ENCODE assay signal across 10 mouse cellular contexts in genomic region chr5:114413067-114413735, GRCm38 (mm10). TPM values are rescaled to one million over a fixed set of nuclear protein-coding genes. Genes with fewer than 3 reads are reported as not detected.
DNase-seq lines count a peak whose midpoint lies in the region; ATAC-seq lines count a peak whose summit lies in the region.
"Had no signal": no experiment of that assay in that cellular context is flagged by ENCODE, and none has a peak within 500 bp of the region (broad histone marks: within the 10 kb centered on the region; RNA-seq: fewer than 3 reads in every experiment).

No protein-coding gene starts in this region.

- no peaks in the 10 kb centered on the region for H3K9me3 ChIP-seq in heart, embryonic 15.5 days (replicated peaks)
- H3K9me3 ChIP-seq in liver, embryonic 12.5 days (replicated peaks): no peaks in the 10 kb centered on the region
- H3K9me3 ChIP-seq: limb, embryonic 13.5 days had no signal

- no peak overlapping the region for H3K4me2 ChIP-seq in heart, embryonic 15.5 days
- no peak overlapping the region for H3K4me2 ChIP-seq in liver, embryonic 12.5 days
- H3K4me2 ChIP-seq: limb, embryonic 13.5 days had no signal

- no peak overlapping the region for H3K4me3 ChIP-seq in heart, embryonic 15.5 days
- no peak overlapping the region for H3K4me3 ChIP-seq in liver, embryonic 12.5 days
- H3K4me3 ChIP-seq: limb, embryonic 13.5 days; myocyte had no signal

- WGBS in heart, embryonic 15.5 days: 38% methylated on average over 16 of the region's 16 CpGs
- 76% methylated on average over 16 of the region's 16 CpGs for WGBS in liver, embryonic 12.5 days (ENCODE audit: insufficient replicate concordance)

- peak overlapping the region; percentile 35; the same call in 1 of the 2 replicates for H3K27ac ChIP-seq in heart, embryonic 15.5 days
- 0 out of 2 replicates have a peak overlapping the region, but pooled peaks have one; percentile 5 for H3K27ac ChIP-seq in liver, embryonic 12.5 days
- H3K27ac ChIP-seq: limb, embryonic 13.5 days had no signal

- peaks cover 14% of the 10 kb centered on the region for H3K4me1 ChIP-seq in heart, embryonic 15.5 days (replicated peaks)
- H3K4me1 ChIP-seq in liver, embryonic 12.5 days: peaks cover 8% of the 10 kb centered on the region; the same call in 1 of the 2 replicates
- H3K4me1 ChIP-seq: limb, embryonic 13.5 days had no signal

- H3K27me3 ChIP-seq in heart, embryonic 15.5 days: no peaks in the 10 kb centered on the region
- H3K27me3 ChIP-seq in liver, embryonic 12.5 days (replicated peaks): no peaks in the 10 kb centered on the region
- H3K27me3 ChIP-seq: limb, embryonic 13.5 days had no signal

- peak; percentile 24; the same call in 1 of the 2 replicates for ATAC-seq in heart, embryonic 15.5 days (replicated peaks; ENCODE audit: insufficient number of reproducible peaks, insufficient read depth, low FRiP score, low read depth)
- no peak for ATAC-seq in liver, embryonic 12.5 days

- no peak overlapping the region for H3K9ac ChIP-seq in heart, embryonic 15.5 days
- no peak overlapping the region for H3K9ac ChIP-seq in liver, embryonic 12.5 days
- H3K9ac ChIP-seq: limb, embryonic 13.5 days had no signal

- H3K36me3 ChIP-seq in heart, embryonic 15.5 days: peaks cover 84% of the 10 kb centered on the region
- H3K36me3 ChIP-seq in liver, embryonic 12.5 days: peaks cover 100% of the 10 kb centered on the region

- peak; percentile 23 for DNase-seq in urinary bladder, postnatal 14 days (ENCODE audit: low spot score)
- no peak for DNase-seq in urinary bladder, postnatal 10 days (ENCODE audit: low spot score)
- peak; percentile 87 for DNase-seq in yolk sac, embryonic 10.5 days (ENCODE audit: low spot score)
- no peak for DNase-seq in layer of hippocampus, postnatal 14 days (ENCODE audit: low spot score in 2 of 2)
- DNase-seq in ovary, postnatal 10 days (ENCODE audit: low spot score): no peak
- no peak for DNase-seq in spleen, postnatal 4 days (ENCODE audit: low spot score in 2 of 2)

RNA-seq across cellular contexts. Expression of gene Mmab, which starts 30.7 kb away (rescaled TPM):
- polyA plus RNA-seq in heart, embryonic 15.5 days (2015; fragmentation: Nextera tagmentation; extraction: Ambion mirVana): 19.7 and 24.3 TPM in 2 replicates
- polyA plus RNA-seq in liver, embryonic 12.5 days (2016; fragmentation: Nextera tagmentation; extraction: Ambion mirVana): 17.7 and 17.9 TPM in 2 replicates
- total RNA-seq in layer of hippocampus, postnatal 14 days (2021): 10 to 100 TPM; 19.6 to 21.9 TPM

RNA-seq across cellular contexts. Expression of gene Mvk, which starts 30.9 kb away (rescaled TPM):
- polyA plus RNA-seq in heart, embryonic 15.5 days (2015; fragmentation: Nextera tagmentation; extraction: Ambion mirVana): 13.6 and 20.5 TPM in 2 replicates
- 34.6 and 35.2 TPM in 2 replicates for polyA plus RNA-seq in liver, embryonic 12.5 days (2016; fragmentation: Nextera tagmentation; extraction: Ambion mirVana)
- total RNA-seq in layer of hippocampus, postnatal 14 days (2021): 10 to 100 TPM; 40.5 to 48.2 TPM

RNA-seq across cellular contexts. Expression of gene Ube3b, which starts 32.8 kb away (rescaled TPM):
- 36.2 and 47.5 TPM in 2 replicates for polyA plus RNA-seq in heart, embryonic 15.5 days (2015; fragmentation: Nextera tagmentation; extraction: Ambion mirVana)
- polyA plus RNA-seq in liver, embryonic 12.5 days (2016; fragmentation: Nextera tagmentation; extraction: Ambion mirVana): 25.0 and 26.5 TPM in 2 replicates
- total RNA-seq in layer of hippocampus, postnatal 14 days (2021): 10 to 100 TPM; 72.6 to 85.0 TPM

RNA-seq across cellular contexts. Expression of gene Kctd10, which starts 32.9 kb away (rescaled TPM):
- 93.8 and 113 TPM in 2 replicates for polyA plus RNA-seq in heart, embryonic 15.5 days (2015; fragmentation: Nextera tagmentation; extraction: Ambion mirVana)
- 35.5 and 36.2 TPM in 2 replicates for polyA plus RNA-seq in liver, embryonic 12.5 days (2016; fragmentation: Nextera tagmentation; extraction: Ambion mirVana)
- 10 to 100 TPM; 37.6 to 41.4 TPM for total RNA-seq in layer of hippocampus, postnatal 14 days (2021)

Comparison
In these comparisons a context has a peak if more than half of its experiments do, and no peak if none do; other contexts are left out.
1. DNase-seq: peak in urinary bladder, postnatal 14 days (single experiment) and yolk sac, embryonic 10.5 days (single experiment); none in urinary bladder, postnatal 10 days (single experiment), layer of hippocampus, postnatal 14 days (0 of 2), ovary, postnatal 10 days (single experiment) and spleen, postnatal 4 days (0 of 2).